Mouse (Mus musculus) heart, adult 2 months (tissue): Measurements from ENCODE around the gene Lgr5.

ENCODE experiments used
- CTCF ChIP-seq: fragments of 200-600 bp; IDR thresholded peaks from 2 replicates; pipeline ENCODE4 v1.8.1; 2022; ENCODE audit warnings: antibody characterized with exemption, mild to moderate bottlenecking, moderate library complexity
- EP300 ChIP-seq: fragments of 200-500 bp; IDR thresholded peaks from 2 replicates; pipeline ENCODE4 v1.6.1; 2011; ENCODE audit warnings: low read depth, low read length, control low read depth; ENCODE audit not compliant: insufficient read depth
- POLR2A ChIP-seq: fragments of 200-500 bp; IDR thresholded peaks from 2 replicates; pipeline ENCODE4 v1.6.1; 2011; ENCODE audit warnings: mild to moderate bottlenecking, low read depth, low read length, control low read depth; ENCODE audit not compliant: insufficient read depth

DNA sequence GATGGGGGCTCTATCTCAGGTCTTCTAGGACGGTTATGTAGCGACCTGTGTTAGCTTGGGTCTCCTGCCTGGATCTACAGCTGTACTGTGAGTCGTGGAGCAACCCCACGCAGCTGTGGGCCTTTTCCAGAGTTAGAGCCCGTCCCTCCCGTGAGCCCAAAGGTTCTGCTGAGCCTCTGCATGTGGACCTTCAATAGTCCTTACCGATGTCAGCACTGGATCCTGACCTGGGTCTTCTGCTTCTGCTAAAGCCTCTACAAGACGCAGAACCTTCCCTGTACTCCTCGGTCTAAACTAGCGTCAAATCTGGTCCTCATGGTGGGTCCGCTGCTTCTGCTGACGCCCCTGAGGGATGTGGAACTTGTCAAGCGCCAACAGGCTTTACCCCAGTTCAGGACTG, 139.0 kb downstream of the Lgr5 start:
- no peak for TF ChIP-seq CTCF
- TF ChIP-seq POLR2A = no peak
- TF ChIP-seq EP300 = no peak
